In genomic region chr2:27039286-27039685, GRCm38 (mm10) we compare ENCODE assay signal across 9 mouse cellular contexts. TPM values are rescaled to one million over a fixed set of nuclear protein-coding genes. Genes with fewer than 3 reads are reported as not detected.
A peak's percentile ranks its signal among the peaks of the same experiment; 100 is the strongest.
DNase-seq lines count a peak whose midpoint lies in the region; ATAC-seq and TF ChIP-seq lines count a peak whose summit lies in the region.
"Had no signal": no experiment of that assay in that cellular context is flagged by ENCODE, and none has a peak within 500 bp of the region (broad histone marks: within the 10 kb centered on the region; RNA-seq: fewer than 3 reads in every experiment).

No protein-coding gene starts in this region.

- H3K27me3 ChIP-seq in cerebellum, adult 2 months (ENCODE audit: control insufficient read depth, insufficient read depth, low read length): no peaks in the 10 kb centered on the region
- H3K27me3 ChIP-seq in midbrain, embryonic 11.5 days (ENCODE audit: control insufficient read depth, insufficient read depth, low read length): no peaks in the 10 kb centered on the region
- H3K27me3 ChIP-seq in midbrain, embryonic 15.5 days (replicated peaks): no peaks in the 10 kb centered on the region
- H3K27me3 ChIP-seq: liver, embryonic 15.5 days had no signal

- H3K9me3 ChIP-seq in midbrain, embryonic 11.5 days (ENCODE audit: control insufficient read depth, low read length): no peaks in the 10 kb centered on the region
- no peaks in the 10 kb centered on the region for H3K9me3 ChIP-seq in midbrain, embryonic 15.5 days
- H3K9me3 ChIP-seq: liver, embryonic 15.5 days had no signal

- H3K9ac ChIP-seq in midbrain, embryonic 11.5 days (ENCODE audit: low read length): peak overlapping the region; percentile 1; the same call in 1 of the 2 replicates
- no peak overlapping the region for H3K9ac ChIP-seq in midbrain, embryonic 15.5 days
- H3K9ac ChIP-seq: liver, embryonic 15.5 days had no signal

- ATAC-seq in midbrain, embryonic 11.5 days (ENCODE audit: low FRiP score): no peak
- no peak for ATAC-seq in midbrain, embryonic 15.5 days (replicated peaks)

- H3K4me2 ChIP-seq in midbrain, embryonic 11.5 days: no peak overlapping the region
- no peak overlapping the region for H3K4me2 ChIP-seq in midbrain, embryonic 15.5 days
- H3K4me2 ChIP-seq: liver, embryonic 15.5 days had no signal

- H3K27ac ChIP-seq in cerebellum, adult 2 months (ENCODE audit: insufficient read depth, low read length): no peak overlapping the region
- no peak overlapping the region for H3K27ac ChIP-seq in midbrain, embryonic 11.5 days (ENCODE audit: low read depth, low read length)
- H3K27ac ChIP-seq in midbrain, embryonic 15.5 days: no peak overlapping the region
- H3K27ac ChIP-seq: liver, embryonic 15.5 days had no signal

- no peak overlapping the region for H3K4me3 ChIP-seq in cerebellum, adult 2 months (replicated peaks; ENCODE audit: insufficient read depth, low read depth, low read length)
- no peak overlapping the region for H3K4me3 ChIP-seq in midbrain, embryonic 11.5 days (ENCODE audit: low read depth, low read length)
- no peak overlapping the region for H3K4me3 ChIP-seq in midbrain, embryonic 15.5 days
- H3K4me3 ChIP-seq: liver, embryonic 15.5 days had no signal

- peak; percentile 24; the same call in 1 of the 2 replicates for TF ChIP-seq CTCF in cerebellum, adult 2 months (IDR thresholded peaks at IDR 0.05; ENCODE audit: borderline replicate concordance, insufficient read depth, low read depth, low read length)

- DNase-seq in cerebellum, adult 2 months: peak in 1 of 2 experiments; percentile 28
- no peak for DNase-seq in cerebellum, adult 18-20 months
- peak; percentile 85 for DNase-seq in midbrain, embryonic 11.5 days (ENCODE audit: low spot score, missing footprints)
- DNase-seq in kidney, adult 8-10 months: peak; percentile 58 to 67
- DNase-seq in thymus, postnatal 14 days: peak; percentile 54
- DNase-seq in adrenal gland, adult 8-10 months: no peak
- DNase-seq in spleen, postnatal 4 days (ENCODE audit: low spot score in 2 of 2): no peak

- 7% methylated on average over 1 of the region's 1 CpGs for WGBS in cerebellum, adult 2 months
- 11% methylated on average over 1 of the region's 1 CpGs for WGBS in midbrain, embryonic 11.5 days
- WGBS in midbrain, embryonic 15.5 days: 12% methylated on average over 1 of the region's 1 CpGs

- H3K36me3 ChIP-seq in midbrain, embryonic 11.5 days (ENCODE audit: control insufficient read depth, insufficient read depth, low read length): no peaks in the 10 kb centered on the region
- no peaks in the 10 kb centered on the region for H3K36me3 ChIP-seq in midbrain, embryonic 15.5 days (replicated peaks)
- H3K36me3 ChIP-seq: liver, embryonic 15.5 days had no signal

- no peaks in the 10 kb centered on the region for H3K4me1 ChIP-seq in cerebellum, adult 2 months (ENCODE audit: control insufficient read depth, insufficient read depth, low read length)
- H3K4me1 ChIP-seq in midbrain, embryonic 11.5 days (ENCODE audit: control insufficient read depth, insufficient read depth, low read length): no peaks in the 10 kb centered on the region
- no peaks in the 10 kb centered on the region for H3K4me1 ChIP-seq in midbrain, embryonic 15.5 days

- TF ChIP-seq POLR2A in cerebellum, adult 2 months (IDR thresholded peaks at IDR 0.05; ENCODE audit: borderline replicate concordance, insufficient read depth, low read length): no peak

RNA-seq across cellular contexts. Expression of gene Slc2a6, which starts 11.5 kb away (rescaled TPM):
- 45.4 and 49.8 TPM in 2 replicates for polyA plus RNA-seq in cerebellum, adult 2 months (2012; rRNA removed)
- 1.2 and 1.6 TPM in 2 replicates for polyA plus RNA-seq in midbrain, embryonic 11.5 days (2014; fragmentation: Nextera tagmentation; extraction: Ambion mirVana)
- 9.0 and 9.3 TPM in 2 replicates for polyA plus RNA-seq in midbrain, embryonic 15.5 days (2015; fragmentation: Nextera tagmentation; extraction: Ambion mirVana)
- 1 to 10 TPM in 2 of 4 experiments, under 1 TPM in 2; 0.87 to 1.2 (median 1.0) TPM for total RNA-seq in adrenal gland, adult 8-10 months (2022)

RNA-seq across cellular contexts. Expression of gene Cacfd1, which starts 29.6 kb away (rescaled TPM):
- polyA plus RNA-seq in cerebellum, adult 2 months (2012; rRNA removed): 65.8 and 66.5 TPM in 2 replicates
- 87.6 and 93.8 TPM in 2 replicates for polyA plus RNA-seq in midbrain, embryonic 11.5 days (2014; fragmentation: Nextera tagmentation; extraction: Ambion mirVana)
- polyA plus RNA-seq in midbrain, embryonic 15.5 days (2015; fragmentation: Nextera tagmentation; extraction: Ambion mirVana): 123 and 126 TPM in 2 replicates
- 10 to 100 TPM; 64.5 to 73.5 (median 66.9) TPM for total RNA-seq in adrenal gland, adult 8-10 months (2022)

RNA-seq across cellular contexts. Expression of gene Mymk, which starts 32.7 kb away (rescaled TPM):
- 0.22 and 0.43 TPM in 2 replicates for polyA plus RNA-seq in cerebellum, adult 2 months (2012; rRNA removed)
- polyA plus RNA-seq in midbrain, embryonic 11.5 days (2014; fragmentation: Nextera tagmentation; extraction: Ambion mirVana): not detected in 2 replicates
- polyA plus RNA-seq in midbrain, embryonic 15.5 days (2015; fragmentation: Nextera tagmentation; extraction: Ambion mirVana): 0.14 TPM in 2 replicates
- under 1 TPM in 1 of 4 experiments, not detected in 3; 0.20 TPM for total RNA-seq in adrenal gland, adult 8-10 months (2022)

RNA-seq across cellular contexts. Expression of gene Adamtsl2, which starts 39.9 kb away (rescaled TPM):
- 3.8 and 4.1 TPM in 2 replicates for polyA plus RNA-seq in cerebellum, adult 2 months (2012; rRNA removed)
- 3.9 and 5.9 TPM in 2 replicates for polyA plus RNA-seq in midbrain, embryonic 11.5 days (2014; fragmentation: Nextera tagmentation; extraction: Ambion mirVana)
- polyA plus RNA-seq in midbrain, embryonic 15.5 days (2015; fragmentation: Nextera tagmentation; extraction: Ambion mirVana): 9.7 and 10.1 TPM in 2 replicates
- 10 to 100 TPM; 14.3 to 24.8 (median 19.3) TPM for total RNA-seq in adrenal gland, adult 8-10 months (2022)

Comparison
In these comparisons a context has a peak if more than half of its experiments do, and no peak if none do; other contexts are left out.
1. DNase-seq: peak in midbrain, embryonic 11.5 days (single experiment), kidney, adult 8-10 months (2 of 2) and thymus, postnatal 14 days (single experiment); none in cerebellum, adult 18-20 months (0 of 2), adrenal gland, adult 8-10 months (single experiment) and spleen, postnatal 4 days (0 of 2).